Comparison of ENCODE assay signal across 8 mouse cellular contexts in the genomic region with DNA sequence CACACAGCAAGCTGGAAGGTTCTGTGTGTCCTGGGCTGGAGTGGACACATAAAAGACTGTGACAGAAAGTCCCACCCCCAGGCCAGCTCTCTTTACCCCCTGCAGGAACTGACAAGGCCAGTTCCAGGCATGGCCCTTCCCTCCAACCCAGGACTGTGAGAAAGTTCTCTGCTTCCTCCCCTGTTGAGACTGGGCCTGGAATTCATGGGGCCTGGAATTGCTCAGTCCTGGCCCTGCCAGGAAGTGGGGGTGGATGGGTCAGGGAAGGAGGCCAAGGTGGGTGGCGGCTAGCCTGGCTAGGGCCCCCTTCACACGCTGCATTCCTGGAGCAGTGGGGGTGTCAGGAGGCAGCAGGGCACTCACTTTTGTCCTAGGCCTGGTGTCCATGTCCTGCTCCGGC. TPM values are rescaled to one million over a fixed set of nuclear protein-coding genes. Genes with fewer than 3 reads are reported as not detected.
A peak's percentile ranks its signal among the peaks of the same experiment; 100 is the strongest.
DNase-seq lines count a peak whose midpoint lies in the region.

No protein-coding gene starts in this region.

- DNase-seq in layer of hippocampus, adult 9-11 months = peak; percentile 37
- no peak for DNase-seq in layer of hippocampus, adult 11-12 months (ENCODE audit: low spot score)
- DNase-seq in fibroblast of lung, adult 2 months (ENCODE audit: low read depth) = peak; percentile 95
- DNase-seq in heart, postnatal 14 days = peak; percentile 70 to 84
- peak; percentile 70 to 75 for DNase-seq in kidney, postnatal 36 days
- DNase-seq in right cerebral cortex, postnatal 36 days (ENCODE audit: low spot score in 2 of 2) = no peak
- DNase-seq in urinary bladder, postnatal 10 days (ENCODE audit: low spot score) = no peak

- peaks cover 44% of the 10 kb centered on the region for H3K36me3 ChIP-seq in macrophage (ENCODE audit: inconsistent target)

- intact Hi-C loops in heart, postnatal 14 days (cut with DNase I) = loop anchor here (2.0 kb wide), 1 partner anchor 14 kb away; no protein-coding TSS in a partner anchor

- peak overlapping the region; percentile 85 for H3K27ac ChIP-seq in macrophage

- no peak overlapping the region for H3K4me3 ChIP-seq in macrophage (ENCODE audit: inconsistent target)

- H3K79me2 ChIP-seq in macrophage (ENCODE audit: inconsistent target) = peaks cover 70% of the 10 kb centered on the region

- 100% methylated on average over 3 of the region's 3 CpGs for WGBS in macrophage (ENCODE audit: missing documents)

RNA-seq across cellular contexts. Expression of gene Fam129b, which starts 39.0 kb away (rescaled TPM):
- total RNA-seq in heart, postnatal 14 days (2021) = 10 to 100 TPM; 31.2 to 33.4 TPM
- total RNA-seq in macrophage (2018; cell fraction: chromatin; rRNA removed) = 100 to 1,000 TPM in 13 of 26 experiments, 10 to 100 TPM in 13; 35.9 to 648 (median 91.5) TPM
- total RNA-seq in macrophage (2018; cell fraction: cytosol; rRNA removed) = 100 to 1,000 TPM in 14 of 26 experiments, 10 to 100 TPM in 12; 52.3 to 460 (median 164) TPM
- 100 to 1,000 TPM in 13 of 26 experiments, 10 to 100 TPM in 13; 39.2 to 371 (median 100) TPM for total RNA-seq in macrophage (2018; cell fraction: nucleus; rRNA removed)
- polyA plus RNA-seq in macrophage (2018) = 117 to 240 TPM (median 185 TPM) in 3 replicates

RNA-seq across cellular contexts. Expression of gene Rpl12, which starts 46.5 kb away (rescaled TPM):
- total RNA-seq in heart, postnatal 14 days (2021) = 10 to 100 TPM; 66.3 to 75.0 TPM
- 100 to 1,000 TPM in 14 of 26 experiments, 10 to 100 TPM in 12; 49.4 to 246 (median 102) TPM for total RNA-seq in macrophage (2018; cell fraction: chromatin; rRNA removed)
- total RNA-seq in macrophage (2018; cell fraction: cytosol; rRNA removed) = 1,000 to 10,000 TPM in 1 of 26 experiments, 100 to 1,000 TPM in 25; 247 to 1,058 (median 502) TPM
- total RNA-seq in macrophage (2018; cell fraction: nucleus; rRNA removed) = 100 to 1,000 TPM in 14 of 26 experiments, 10 to 100 TPM in 12; 77.9 to 417 (median 104) TPM
- 494 to 663 TPM (median 662 TPM) in 3 replicates for polyA plus RNA-seq in macrophage (2018)

RNA-seq across cellular contexts. Expression of gene Lrsam1, which starts 46.5 kb away (rescaled TPM):
- total RNA-seq in heart, postnatal 14 days (2021) = 10 to 100 TPM; 12.0 to 13.4 TPM
- total RNA-seq in macrophage (2018; cell fraction: chromatin; rRNA removed) = 100 to 1,000 TPM in 7 of 26 experiments, 10 to 100 TPM in 19; 12.7 to 176 (median 74.9) TPM
- total RNA-seq in macrophage (2018; cell fraction: cytosol; rRNA removed) = 10 to 100 TPM; 10.0 to 24.4 (median 16.4) TPM
- 10 to 100 TPM; 10.4 to 84.4 (median 31.7) TPM for total RNA-seq in macrophage (2018; cell fraction: nucleus; rRNA removed)
- 12.2 to 17.5 TPM (median 12.3 TPM) in 3 replicates for polyA plus RNA-seq in macrophage (2018)

Comparison
In these comparisons a context has a peak if more than half of its experiments do, and no peak if none do; other contexts are left out.
1. DNase-seq: peak in layer of hippocampus, adult 9-11 months (single experiment), fibroblast of lung, adult 2 months (single experiment), heart, postnatal 14 days (2 of 2) and kidney, postnatal 36 days (2 of 2); none in layer of hippocampus, adult 11-12 months (single experiment), right cerebral cortex, postnatal 36 days (0 of 2) and urinary bladder, postnatal 10 days (single experiment).